Mouse (Mus musculus): ENCODE results near the gene Rag1. TPM values are rescaled to one million over a fixed set of nuclear protein-coding genes. Genes with fewer than 3 reads are reported as not detected.

Gene Rag1
- total and polyA plus RNA-seq, 3 experiments, result not detected

GRCm38 (mm10) chr2:101615464-101616305 is 33.6 kb downstream of the Rag1 start:
- DNase-seq (ENCODE audit: extremely low read depth), result peak; percentile 50
- Histone ChIP-seq H3K4me1 (ENCODE audit: control insufficient read depth in 1 of 2, insufficient read depth in 2 of 2) (peaks cover 2 to 13% of the 10 kb centered on the region in 2 experiments; a peak in 3 of 4 replicates), H3K27me3 (replicated peaks) (peaks cover 39% of the 10 kb centered on the region), H3K4me2 (ENCODE audit: insufficient read depth, low read depth, poor library complexity, severe bottlenecking) (peak overlapping the region; percentile 56), H3K4me3 (replicated peaks in 1 of 3; ENCODE audit: low read depth in 2 of 3, low read length in 2 of 3, poor library complexity in 1 of 3) (no peak overlapping the region), H3K27ac (ENCODE audit: insufficient read depth, low read depth) (no peak overlapping the region), H3K79me2 (replicated peaks; ENCODE audit: control insufficient read depth, extremely low read depth, insufficient read depth, poor library complexity, severe bottlenecking) (no peaks in the 10 kb centered on the region), H3K9me3 (replicated peaks; ENCODE audit: low read length) (no peaks in the 10 kb centered on the region), H3K9ac (ENCODE audit: insufficient read depth, low read depth) (no peak overlapping the region), H3K36me3 (replicated peaks in 1 of 2; ENCODE audit: control insufficient read depth in 1 of 2, insufficient read depth in 1 of 2, low read length in 1 of 2) (no peaks in the 10 kb centered on the region)
- in situ Hi-C loops (cut with MboI; ENCODE audit: low pct_ligation_motif_present, low pct_unique_long_range_greater_than_20kb, low sequenced_read_pairs), result no loop called here
- TF ChIP-seq ZMIZ1 (IDR thresholded peaks at IDR 0.05; ENCODE audit: low read depth, low read length) (no peak), GABPA (IDR thresholded peaks at IDR 0.05; ENCODE audit: insufficient replicate concordance, low read depth, low read length) (no peak), HCFC1 (IDR thresholded peaks at IDR 0.05; ENCODE audit: low read depth, low read length) (no peak), E2F4 (IDR thresholded peaks at IDR 0.05; ENCODE audit: insufficient replicate concordance, low read depth, low read length) (no peak), ZKSCAN1 (IDR thresholded peaks at IDR 0.05; ENCODE audit: borderline replicate concordance, low read depth, low read length) (no peak), ZC3H11A (IDR thresholded peaks at IDR 0.05; ENCODE audit: low read depth, low read length) (no peak), KAT2A (IDR thresholded peaks at IDR 0.05; ENCODE audit: insufficient replicate concordance, low read length) (no peak), MAZ (IDR thresholded peaks at IDR 0.05; ENCODE audit: low read depth, low read length) (no peak), SMC3 (IDR thresholded peaks at IDR 0.05; ENCODE audit: low read depth, low read length) (no peak), CHD1 (IDR thresholded peaks at IDR 0.05; ENCODE audit: low read depth, low read length) (no peak), RCOR1 (conservative IDR thresholded peaks at IDR 0.05; ENCODE audit: low read depth, low read length) (no peak), POLR2AphosphoS2 (IDR thresholded peaks at IDR 0.05; ENCODE audit: low read depth, low read length) (no peak), NRF1 (IDR thresholded peaks at IDR 0.05; ENCODE audit: low read depth, low read length) (no peak), JUND (conservative IDR thresholded peaks at IDR 0.05; ENCODE audit: low read depth, low read length) (no peak), PAX5 (IDR thresholded peaks at IDR 0.05; ENCODE audit: low read length) (no peak), POLR2A (IDR thresholded peaks at IDR 0.05; ENCODE audit: low read depth, low read length) (no peak), TBP (conservative IDR thresholded peaks at IDR 0.05; ENCODE audit: low read depth, low read length) (no peak), USF2 (conservative IDR thresholded peaks at IDR 0.05; ENCODE audit: low read depth, low read length) (no peak), MXI1 (IDR thresholded peaks at IDR 0.05; ENCODE audit: low read depth, low read length) (no peak; the same call in 1 of the 2 replicates), TCF12 (IDR thresholded peaks at IDR 0.05; ENCODE audit: low read depth, low read length) (no peak), EP300 (IDR thresholded peaks at IDR 0.05; ENCODE audit: low read length) (peak; percentile 66; the same call in 1 of the 2 replicates), SIN3A (IDR thresholded peaks at IDR 0.05; ENCODE audit: low read length) (0 out of 2 replicates have a peak, but pooled peaks have one; percentile 22), NELFE (IDR thresholded peaks at IDR 0.05; ENCODE audit: low read depth, low read length) (no peak), CHD2 (IDR thresholded peaks at IDR 0.05; ENCODE audit: low read length) (no peak), CTCF (conservative IDR thresholded peaks at IDR 0.05 in 1 of 2, IDR thresholded peaks at IDR 0.05 in 1 of 2; ENCODE audit: low read depth in 2 of 2, low read length in 2 of 2) (no peak), JUN (IDR thresholded peaks at IDR 0.05; ENCODE audit: insufficient read depth, low read depth, low read length) (no peak), UBTF (IDR thresholded peaks at IDR 0.05; ENCODE audit: low read depth, low read length) (no peak), MEF2A (IDR thresholded peaks at IDR 0.05; ENCODE audit: borderline replicate concordance, low read depth, low read length) (peak; percentile 52; the same call in 1 of the 2 replicates), USF1 (IDR thresholded peaks at IDR 0.05; ENCODE audit: low read depth, low read length) (no peak), ELF1 (IDR thresholded peaks at IDR 0.05; ENCODE audit: low read depth, low read length) (no peak), RAD21 (IDR thresholded peaks at IDR 0.05; ENCODE audit: low read depth, low read length) (no peak), MYC (IDR thresholded peaks at IDR 0.05; ENCODE audit: low read depth, low read length) (peak; percentile 80), MAFK (IDR thresholded peaks at IDR 0.05; ENCODE audit: insufficient replicate concordance, low read length) (peak; percentile 92), ZNF384 (IDR thresholded peaks at IDR 0.05; ENCODE audit: low read depth, low read length) (no peak), MAX (IDR thresholded peaks at IDR 0.05; ENCODE audit: low read length) (peak; percentile 17; the same call in 1 of the 2 replicates), ETS1 (conservative IDR thresholded peaks at IDR 0.05; ENCODE audit: low read depth, low read length) (peak; percentile 46; the same call in 1 of the 2 replicates), IRF4 (IDR thresholded peaks at IDR 0.05; ENCODE audit: low read depth, low read length) (peak; percentile 32; the same call in 1 of the 2 replicates), BHLHE40 (IDR thresholded peaks at IDR 0.05; ENCODE audit: low read depth, low read length) (peak; percentile 84)
- dilution Hi-C loops (cut with MboI; ENCODE audit: extremely low pct_ligation_motif_present, extremely low pct_unique_long_range_greater_than_20kb, low sequenced_read_pairs), result no loop called here
